Mouse (Mus musculus): Measurements from ENCODE around the gene Pnmt.

DNA sequence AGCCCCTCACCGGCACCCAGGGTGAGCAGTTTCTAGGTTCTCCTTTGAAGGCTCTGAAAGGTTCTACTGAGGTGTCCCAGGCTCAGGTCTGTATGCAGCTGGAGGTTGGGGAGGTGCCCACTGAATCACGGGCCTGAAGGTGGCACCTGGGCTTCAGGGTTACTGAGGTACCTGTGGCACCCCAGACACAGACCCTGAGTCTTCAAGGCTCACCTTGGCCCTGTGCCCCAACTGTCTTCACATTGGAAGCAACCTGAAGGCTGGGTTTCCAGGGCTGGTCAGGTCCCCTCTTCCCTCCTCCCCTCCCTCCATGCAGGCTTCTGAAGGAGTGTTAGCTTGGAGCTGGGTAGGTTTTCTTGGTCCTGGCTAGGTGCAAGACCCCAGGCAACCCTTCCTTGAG, 4.6 kb upstream of the Pnmt start:
- TF ChIP-seq CTCF (conservative IDR thresholded peaks at IDR 0.05 in 1 of 2, IDR thresholded peaks at IDR 0.05 in 1 of 2; ENCODE audit: low read depth in 2 of 2, low read length in 2 of 2) = no peak
- TF ChIP-seq E2F4 (IDR thresholded peaks at IDR 0.05; ENCODE audit: insufficient replicate concordance, low read depth, low read length) = no peak
- no peak for TF ChIP-seq SIN3A (IDR thresholded peaks at IDR 0.05; ENCODE audit: low read length)
- TF ChIP-seq ETS1 (conservative IDR thresholded peaks at IDR 0.05; ENCODE audit: low read depth, low read length) = no peak
- no peak for TF ChIP-seq ZKSCAN1 (IDR thresholded peaks at IDR 0.05; ENCODE audit: borderline replicate concordance, low read depth, low read length)
- no peak for TF ChIP-seq HCFC1 (IDR thresholded peaks at IDR 0.05; ENCODE audit: low read depth, low read length)
- TF ChIP-seq RCOR1 (conservative IDR thresholded peaks at IDR 0.05; ENCODE audit: low read depth, low read length) = no peak

Measured in CH12.LX (cell line).